Mouse (Mus musculus) frontal cortex, postnatal 10 days (tissue): Measurements from ENCODE around the gene Orai2.
"Not testable (repeated sequence)": the region's sequence is repeated elsewhere in the genome, so short reads cannot be mapped to it uniquely, and the experiment has no call there.

Source experiments
- DNase-seq, 2 experiments: peaks; one replicate each; pipeline ENCODE4 v3.0.0; 2022; ENCODE audit warnings: low spot score in 2 of 2, mixed read lengths in 1 of 2

Gene Orai2

GRCm38 (mm10) chr5:136170512-136171362 is at the start of gene Orai2:
TSS of gene Orai2 (minus strand) at chr5:136170713.
- peak; percentile 85 to 87 for DNase-seq

DNA sequence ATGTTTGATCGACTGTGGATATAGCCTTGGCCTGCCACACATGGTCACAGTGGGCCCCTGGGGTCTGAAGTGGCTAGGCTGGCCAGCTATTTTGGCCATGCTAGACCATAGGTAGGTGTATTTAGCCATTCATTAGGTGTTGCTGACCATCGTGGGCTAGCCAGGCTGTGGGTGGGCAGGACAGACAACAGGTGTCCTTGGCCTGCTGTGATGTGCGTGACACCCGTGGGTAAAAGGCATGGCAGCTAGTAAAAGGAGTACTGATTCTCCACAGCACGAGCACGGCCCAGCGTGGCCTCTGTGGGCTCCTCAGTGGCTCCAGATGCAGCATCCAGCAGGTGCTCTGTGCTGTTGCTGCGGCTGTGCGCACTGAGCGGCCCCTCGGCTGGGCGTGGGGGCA is 48.1 kb upstream of the Orai2 start:
- DNase-seq = no peak

- DNase-seq = no peak
Observed at GRCm38 (mm10) chr5:136217932-136218381, 47.4 kb upstream of the Orai2 start.

DNA sequence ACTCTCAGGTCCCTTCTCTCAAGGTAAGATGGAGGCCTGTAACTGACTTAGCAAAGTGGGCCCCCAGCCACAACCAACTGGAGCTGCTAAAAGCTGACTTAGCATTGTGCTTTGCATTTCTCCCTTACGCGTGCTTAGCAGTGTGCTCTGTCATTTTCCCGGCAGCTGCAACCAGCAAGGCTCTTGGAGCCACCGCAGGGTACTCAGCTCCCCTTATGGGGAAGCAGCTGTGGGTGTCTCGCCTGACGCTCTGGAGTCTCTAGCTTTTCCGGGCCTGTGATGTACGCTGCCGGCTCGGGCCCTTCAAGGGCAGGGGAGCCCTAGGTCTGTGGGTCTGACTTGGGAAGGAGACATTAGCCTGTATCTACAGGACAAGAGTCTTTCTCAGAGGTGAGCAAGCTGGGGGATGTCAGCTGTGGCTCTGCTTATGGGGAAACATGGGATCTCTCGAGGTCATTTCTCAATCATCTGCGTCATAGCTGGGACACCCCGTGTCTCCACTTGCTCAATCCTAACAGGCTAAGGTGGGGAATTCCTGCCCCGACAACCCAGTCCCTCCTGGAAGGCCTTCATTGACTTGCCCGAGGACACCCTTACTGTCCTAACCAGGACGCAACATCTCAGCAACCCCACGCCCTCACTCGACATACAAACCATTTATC is 46.6 kb upstream of the Orai2 start:
- DNase-seq = no peak

GRCm38 (mm10) chr5:136215958-136216357 is 45.4 kb upstream of the Orai2 start:
- DNase-seq = no peak

DNA sequence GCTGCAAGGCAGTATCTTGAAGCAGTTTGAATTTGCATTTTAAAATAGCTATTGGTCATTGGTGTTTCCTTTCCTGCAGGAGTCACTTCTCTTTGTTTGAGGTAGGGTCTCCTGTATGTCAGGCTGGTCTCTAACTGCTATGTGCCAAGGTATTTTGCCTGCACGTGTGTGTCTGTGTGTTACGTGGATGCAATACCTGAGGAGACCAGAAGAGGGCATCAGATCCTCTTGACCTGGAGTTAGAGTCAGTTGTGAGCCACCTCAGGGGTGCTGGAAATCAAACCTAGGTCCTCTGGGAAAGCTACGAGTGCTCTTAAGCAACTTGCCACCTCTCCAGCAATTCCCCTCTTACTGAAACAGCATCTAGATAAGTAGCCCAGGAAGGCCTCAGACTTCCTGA is 44.7 kb upstream of the Orai2 start:
- DNase-seq = no peak

GRCm38 (mm10) chr5:136213716-136214115 is 43.2 kb upstream of the Orai2 start:
- DNase-seq = no peak

DNA sequence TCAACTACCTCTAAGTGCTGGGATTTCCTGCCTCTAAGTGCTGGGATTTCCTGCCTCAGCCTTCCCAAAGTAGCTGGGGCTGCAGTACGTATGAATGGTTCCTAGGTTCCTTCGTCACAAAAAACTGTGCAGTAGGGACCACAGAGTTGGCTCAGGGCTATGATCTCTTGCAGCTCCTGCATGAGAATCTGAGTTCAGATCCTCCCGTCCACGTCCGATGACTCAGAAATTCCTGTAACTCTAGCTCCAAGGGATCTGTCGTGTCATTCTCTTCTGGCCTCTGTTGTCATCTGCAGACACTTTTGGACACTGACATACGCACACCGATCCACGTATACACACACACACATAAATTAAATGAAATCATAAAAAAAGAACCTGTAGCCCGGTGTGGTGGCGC is 42.2 kb upstream of the Orai2 start:
- DNase-seq = no peak

DNA sequence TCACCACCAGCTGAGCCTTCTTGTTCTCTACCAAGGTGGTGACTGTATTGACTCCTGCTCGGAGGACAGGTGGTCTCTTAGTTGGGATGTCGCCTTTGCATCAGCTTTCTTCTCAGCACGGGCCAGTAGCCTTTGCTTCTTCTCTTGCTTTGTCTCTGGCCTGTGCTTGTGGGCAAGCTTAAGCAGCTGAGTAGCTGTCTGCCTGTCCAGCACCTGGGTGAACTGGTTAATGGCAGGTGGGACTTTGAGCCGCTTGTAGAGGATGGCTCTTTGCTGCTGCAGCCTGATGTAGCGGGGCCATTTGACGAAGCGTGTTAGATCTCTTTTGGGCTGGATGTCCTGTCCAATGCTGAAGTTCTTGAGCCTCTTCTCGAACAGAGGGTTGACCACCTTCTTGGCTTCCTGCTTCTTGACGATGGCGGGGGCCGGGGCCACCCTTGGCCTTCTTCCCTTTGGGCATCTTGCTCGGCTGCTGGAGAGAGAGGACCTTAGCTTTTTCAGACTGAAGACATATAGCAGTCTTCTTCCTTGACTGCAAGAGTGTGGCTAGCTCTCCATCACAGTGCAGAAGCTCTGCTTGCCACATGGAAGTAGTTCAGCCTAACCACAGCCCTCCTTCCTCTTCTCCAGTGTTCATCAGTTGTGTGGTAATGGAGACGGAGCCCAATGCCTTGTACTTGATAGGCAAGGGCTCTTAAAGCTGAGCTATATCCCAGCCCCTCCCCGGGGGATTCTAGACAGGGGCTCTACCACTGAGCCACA is 41.0 kb upstream of the Orai2 start:
- DNase-seq = not testable (repeated sequence)

GRCm38 (mm10) chr5:136210549-136210948 is 40.0 kb upstream of the Orai2 start:
- DNase-seq = no peak

GRCm38 (mm10) chr5:136201832-136202231 is 31.3 kb upstream of the Orai2 start:
- peak; percentile 51 to 68 for DNase-seq

GRCm38 (mm10) chr5:136199526-136199925 is 29.0 kb upstream of the Orai2 start:
- no peak for DNase-seq

DNA sequence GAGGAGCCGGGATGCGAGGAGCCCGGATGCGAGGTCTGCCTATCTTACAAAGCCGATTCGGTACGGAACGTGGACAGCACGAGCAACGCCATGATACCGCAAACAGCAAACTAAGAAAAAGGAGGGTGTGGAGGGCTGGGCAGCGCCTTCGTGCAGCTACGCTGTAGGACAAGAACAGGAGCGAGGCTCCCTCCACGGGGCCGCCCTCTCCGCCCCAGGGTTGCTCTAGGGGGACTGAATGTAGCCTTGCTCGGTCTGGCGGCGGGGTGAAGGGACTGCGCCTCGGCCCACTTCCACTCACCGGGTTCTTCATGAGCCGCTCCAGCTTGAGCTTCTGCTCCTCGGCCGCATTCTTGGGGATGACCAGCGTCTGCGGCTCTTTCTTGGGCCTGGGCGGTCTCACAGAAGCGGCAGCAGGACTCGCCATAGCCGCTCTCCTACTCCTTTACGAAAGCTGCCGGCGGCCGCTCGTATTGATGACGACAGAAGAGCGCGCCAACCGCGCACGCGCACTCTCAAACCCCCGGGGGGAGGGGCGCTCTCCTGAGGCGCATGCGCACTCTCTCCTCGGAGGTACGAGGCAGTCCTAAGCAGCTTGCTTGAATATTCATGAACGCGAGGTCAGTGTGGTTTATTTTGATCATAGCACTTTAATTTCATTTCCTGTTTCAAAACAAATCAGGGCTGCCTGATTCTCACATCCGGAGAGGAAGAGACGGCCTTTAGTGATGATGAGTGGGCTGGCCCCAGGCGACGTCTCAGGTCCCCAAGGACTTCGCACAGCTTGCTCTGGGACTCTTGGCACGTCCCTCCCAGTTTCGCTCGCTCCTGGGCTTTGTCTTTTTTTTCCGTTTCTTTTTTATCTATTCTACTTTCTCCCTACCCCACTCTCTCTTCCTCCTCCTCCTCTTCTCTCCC is 28.2 kb upstream of the Orai2 start, which contains the start of gene Prkrip1:
Gene Prkrip1, minus strand, starts transcription at position 490 of the 918 bp plus-strand sequence.
- DNase-seq = peak; percentile 91 to 92

DNA sequence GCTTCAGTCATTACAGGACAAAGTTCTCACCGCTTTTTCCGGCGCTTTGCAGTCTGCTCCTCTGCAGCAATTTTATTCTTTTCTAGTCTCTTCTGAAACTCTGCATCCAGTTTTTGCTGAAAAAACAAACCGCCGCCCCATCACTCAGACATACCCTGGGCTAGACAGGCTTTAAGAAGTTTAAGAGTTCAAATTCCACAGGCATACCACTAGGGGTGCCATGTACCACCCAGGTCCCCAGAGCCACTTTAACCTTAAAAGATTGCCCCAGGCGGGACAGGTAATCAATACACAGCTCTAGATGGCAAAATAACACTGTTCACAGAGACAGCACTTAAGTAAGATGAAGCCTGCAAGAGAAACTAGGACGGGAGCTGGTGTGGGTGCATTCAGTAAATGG is 21.4 kb upstream of the Orai2 start:
- DNase-seq = no peak

GRCm38 (mm10) chr5:136186723-136187122 is 16.2 kb upstream of the Orai2 start:
- peak in 1 of 2 experiments; percentile 52 for DNase-seq

DNA sequence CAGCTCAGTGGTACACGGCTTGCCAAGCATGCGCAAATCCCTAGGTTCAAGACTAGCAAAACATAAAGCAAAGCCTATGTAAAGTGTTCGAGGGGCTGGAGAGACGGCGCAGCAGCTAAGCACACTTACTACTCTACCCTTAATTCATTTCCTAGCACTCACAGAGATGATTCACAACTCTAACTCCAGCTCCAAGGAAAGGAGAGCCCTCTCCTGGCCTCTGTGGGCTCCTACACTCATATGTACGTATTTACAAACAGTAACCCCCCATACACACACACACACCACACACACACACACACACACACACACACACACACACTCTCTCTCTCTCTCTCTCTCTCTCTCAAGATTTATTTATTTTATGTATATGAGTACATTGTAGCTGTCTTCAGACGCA is 13.3 kb upstream of the Orai2 start:
- no peak for DNase-seq

- no peak for DNase-seq
Observed at GRCm38 (mm10) chr5:136182830-136183229, 12.3 kb upstream of the Orai2 start.

GRCm38 (mm10) chr5:136182049-136182448 is 11.5 kb upstream of the Orai2 start:
- no peak for DNase-seq

DNA sequence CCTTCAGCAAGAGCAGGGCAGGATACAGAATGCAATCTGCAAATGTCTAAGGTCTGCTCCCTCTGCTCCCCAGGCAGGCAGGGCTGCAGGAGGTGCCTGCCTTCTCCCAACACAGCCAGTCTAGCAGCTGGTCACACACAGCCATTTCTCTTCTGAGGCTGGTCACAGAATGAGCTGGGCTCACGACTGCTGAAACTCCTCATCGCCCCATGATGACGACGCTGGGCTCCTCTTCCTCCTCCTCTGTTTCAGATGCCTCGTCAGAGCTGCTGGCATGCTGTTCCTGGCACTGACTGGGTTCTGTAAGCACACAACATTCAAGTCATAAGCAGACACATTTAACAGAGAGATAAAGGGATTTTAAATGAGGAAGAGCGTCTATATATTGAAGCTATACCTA is 10.7 kb upstream of the Orai2 start:
- no peak for DNase-seq

DNA sequence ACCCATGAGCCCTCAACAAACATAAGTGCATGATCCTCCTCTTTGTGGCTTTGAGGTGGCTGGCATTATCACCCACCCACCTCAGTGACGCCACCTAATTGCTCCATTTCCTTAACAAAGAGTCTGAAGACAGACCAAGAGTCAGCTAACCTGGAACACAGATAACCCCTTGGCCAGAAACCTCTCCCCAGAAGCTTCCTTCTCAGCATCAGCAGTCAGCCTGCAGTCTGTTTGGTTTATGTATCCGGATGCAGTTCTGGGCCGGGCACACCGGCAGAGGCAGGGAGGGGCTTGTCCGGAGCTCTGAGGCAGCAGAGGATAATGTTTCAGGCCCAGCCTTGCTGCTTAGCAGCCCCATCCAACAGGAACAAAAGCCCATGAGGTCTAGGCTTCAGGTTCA is 9.1 kb upstream of the Orai2 start:
- DNase-seq = no peak
